Mouse (Mus musculus) heart, postnatal 4 days (tissue): ENCODE results near the gene Trim62. TPM values are rescaled to one million over a fixed set of nuclear protein-coding genes. Genes with fewer than 3 reads are reported as not detected.

Source experiments
- DNase-seq: peaks from one replicate; pipeline ENCODE4 v3.0.0; 2021
- total RNA-seq, 2 experiments: library from RNA; stranded (reverse); gene quantifications; 2 replicates each; pipeline ENCODE4 v1.2.3; 2021

The Trim62 gene
- total RNA-seq, 2 experiments from 2014 or later = 3.2 to 3.7 TPM

- no peak for DNase-seq
Observed at GRCm38 (mm10) chr4:128910276-128911063, 27.1 kb downstream of the Trim62 start.

GRCm38 (mm10) chr4:128912085-128912484 is 28.7 kb downstream of the Trim62 start:
- DNase-seq = no peak

- peak; percentile 62 for DNase-seq
Observed at GRCm38 (mm10) chr4:128913794-128914193, 30.4 kb downstream of the Trim62 start.

GRCm38 (mm10) chr4:128917119-128917518 is 33.7 kb downstream of the Trim62 start:
- no peak for DNase-seq

GRCm38 (mm10) chr4:128917756-128918155 is 34.4 kb downstream of the Trim62 start:
- no peak for DNase-seq

- DNase-seq = peak; percentile 31
Observed at GRCm38 (mm10) chr4:128918187-128918586, 34.8 kb downstream of the Trim62 start.

GRCm38 (mm10) chr4:128919106-128919505 is 35.7 kb downstream of the Trim62 start:
- no peak for DNase-seq

- DNase-seq = no peak
Observed at GRCm38 (mm10) chr4:128923603-128924002, 40.2 kb downstream of the Trim62 start.

GRCm38 (mm10) chr4:128924841-128925606 is 41.6 kb downstream of the Trim62 start:
- peak; percentile 87 for DNase-seq

GRCm38 (mm10) chr4:128932783-128933182 is 49.4 kb downstream of the Trim62 start:
- DNase-seq = no peak

- DNase-seq = no peak
Observed at GRCm38 (mm10) chr4:128935595-128935994, 52.2 kb downstream of the Trim62 start.

GRCm38 (mm10) chr4:128942346-128942745 is 59.0 kb downstream of the Trim62 start:
- no peak for DNase-seq

- no peak for DNase-seq
Observed at GRCm38 (mm10) chr4:128946736-128947135, 63.4 kb downstream of the Trim62 start.

- peak; percentile 40 for DNase-seq
Observed at GRCm38 (mm10) chr4:128947326-128947933, 64.0 kb downstream of the Trim62 start.

- DNase-seq = peak; percentile 66
Observed at GRCm38 (mm10) chr4:128948137-128948674, 64.8 kb downstream of the Trim62 start.

- DNase-seq = no peak
Observed at GRCm38 (mm10) chr4:128949470-128950005, 66.2 kb downstream of the Trim62 start.

- DNase-seq = peak; percentile 40
Observed at GRCm38 (mm10) chr4:128950461-128950860, 67.1 kb downstream of the Trim62 start.

GRCm38 (mm10) chr4:128953851-128954250 is 70.5 kb downstream of the Trim62 start:
- no peak for DNase-seq

- DNase-seq = peak; percentile 70
Observed at GRCm38 (mm10) chr4:128957155-128957911, 74.0 kb downstream of the Trim62 start.

GRCm38 (mm10) chr4:128958156-128958555 is 74.8 kb downstream of the Trim62 start:
- no peak for DNase-seq

- no peak for DNase-seq
Observed at GRCm38 (mm10) chr4:128958849-128959248, 75.5 kb downstream of the Trim62 start.

GRCm38 (mm10) chr4:128959676-128960075 is 76.3 kb downstream of the Trim62 start:
- DNase-seq = no peak
